Mouse (Mus musculus) neural tube, embryonic 12.5 days (tissue): ENCODE measurements at regions not wholly inside any gene's neighbourhood (a gene's known extent, or its start where the extent isn't known, plus 50 kb on each side); places are given as distances from the start of the nearest gene placed in this dataset.

Source experiments
- ATAC-seq: fragments of 200-750 bp; cut with Nextera tagmentation; 2 replicates; pipeline ENCODE4 v1.8.0; 2017; ENCODE audit warnings: low read depth, mild to moderate bottlenecking, moderate TSS enrichment, moderate library complexity; ENCODE audit not compliant: low FRiP score
- H3K27ac ChIP-seq: fragments of 300-500 bp; sonication (generic); 2 replicates; pipeline ENCODE4 v1.5.1; 2016
- H3K27me3 ChIP-seq: fragments of 300-500 bp; sonication (generic); replicated peaks from 2 replicates; pipeline ENCODE4 v1.6.1; 2016; ENCODE audit warnings: mild to moderate bottlenecking
- H3K36me3 ChIP-seq: fragments of 300-500 bp; sonication (generic); 2 replicates; pipeline ENCODE4 v1.6.1; 2016; ENCODE audit warnings: mild to moderate bottlenecking
- H3K4me1 ChIP-seq: fragments of 300-500 bp; sonication (generic); 2 replicates; pipeline ENCODE4 v1.6.1; 2016
- H3K4me2 ChIP-seq: fragments of 300-500 bp; sonication (generic); replicated peaks from 2 replicates; pipeline ENCODE4 v1.6.1; 2016; ENCODE audit warnings: mild to moderate bottlenecking
- H3K4me3 ChIP-seq: fragments of 300-500 bp; sonication (generic); 2 replicates; pipeline ENCODE4 v1.5.1; 2016
- H3K9ac ChIP-seq: fragments of 300-500 bp; sonication (generic); 2 replicates; pipeline ENCODE4 v1.6.1; 2016; ENCODE audit warnings: mild to moderate bottlenecking
- H3K9me3 ChIP-seq: fragments of 300-500 bp; sonication (generic); 2 replicates; pipeline ENCODE4 v1.6.1; 2016; ENCODE audit warnings: mild to moderate bottlenecking
- WGBS: fragments of 180-500 bp; shearing (Covaris S2); methylation state at CpG from one replicate; pipeline ENCODE4 v1.1.7; 2016; 5-methylcytosine and 5-hydroxymethylcytosine counted together

DNA sequence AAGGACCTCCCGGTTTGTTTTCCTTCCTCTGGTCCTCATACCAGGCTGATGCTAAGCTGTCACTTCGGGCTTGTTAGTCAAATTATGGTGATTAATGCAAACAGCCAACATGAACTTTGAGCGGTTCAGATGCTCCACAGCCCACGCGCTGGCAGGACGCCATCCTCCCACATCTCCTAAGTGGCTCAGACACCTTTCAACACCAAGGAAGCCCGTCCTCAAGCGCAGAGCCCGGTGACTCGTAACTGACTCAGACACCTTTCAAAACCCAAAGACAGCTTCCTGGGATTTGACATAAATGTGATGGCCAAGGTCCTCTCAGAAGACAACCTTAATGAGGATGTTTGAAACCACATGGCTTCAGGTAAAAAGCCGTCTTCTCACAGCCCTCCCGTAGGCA is 121.7 kb upstream of the Cmc1 start:
- WGBS = 89% methylated on average over 12 of the region's 12 CpGs

GRCm38 (mm10) chr9:118272713-118273407 is 122.9 kb upstream of the Cmc1 start:
- WGBS = 85% methylated on average over 11 of the region's 11 CpGs
- no peaks in the 10 kb centered on the region for H3K4me1 ChIP-seq

More for the DNA sequence above, 121.7 kb upstream of the Cmc1 start:
- Histone ChIP-seq H3K9ac (no peak overlapping the region), H3K27ac (no peak overlapping the region), H3K4me1 (no peaks in the 10 kb centered on the region), H3K4me3 (no peak overlapping the region), H3K27me3 (no peaks in the 10 kb centered on the region; the same call in 1 of the 2 replicates), H3K9me3 (no peaks in the 10 kb centered on the region), H3K36me3 (no peaks in the 10 kb centered on the region), H3K4me2 (no peak overlapping the region)
- ATAC-seq = no peak

DNA sequence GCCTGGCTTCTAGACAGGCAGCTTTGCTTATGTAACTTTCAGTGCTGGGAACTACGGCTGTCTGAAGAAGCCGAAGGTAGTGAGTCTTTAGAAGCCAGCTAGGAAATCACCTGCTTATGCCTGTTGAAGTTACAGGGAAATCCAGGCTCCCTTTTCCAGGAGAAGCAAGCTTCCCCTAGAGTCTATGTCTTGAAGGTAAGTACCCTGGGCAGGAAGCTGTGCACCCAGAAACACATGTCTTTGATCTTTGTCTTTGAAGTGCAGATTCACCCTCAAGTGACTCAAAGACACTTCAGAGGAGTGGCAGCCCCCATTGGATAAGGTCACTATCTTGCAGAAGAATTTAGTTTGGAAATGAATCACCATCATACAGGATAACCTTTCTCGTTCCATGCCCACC is 135.5 kb upstream of the Cmc1 start:
- H3K4me3 ChIP-seq = no peak overlapping the region
- WGBS = 56% methylated on average over 3 of the region's 3 CpGs

More at GRCm38 (mm10) chr9:118272713-118273407, 122.9 kb upstream of the Cmc1 start:
- no peaks in the 10 kb centered on the region for H3K9me3 ChIP-seq
- no peaks in the 10 kb centered on the region; the same call in 1 of the 2 replicates for H3K27me3 ChIP-seq
- no peak overlapping the region for H3K4me2 ChIP-seq
- ATAC-seq = no peak
- no peak overlapping the region for H3K9ac ChIP-seq
- H3K27ac ChIP-seq = no peak overlapping the region
- no peak overlapping the region for H3K4me3 ChIP-seq
- H3K36me3 ChIP-seq = no peaks in the 10 kb centered on the region

GRCm38 (mm10) chr9:118287606-118288005 is 137.6 kb upstream of the Cmc1 start:
- Histone ChIP-seq H3K4me3 (no peak overlapping the region), H3K27ac (no peak overlapping the region), H3K36me3 (no peaks in the 10 kb centered on the region), H3K9me3 (no peaks in the 10 kb centered on the region), H3K4me2 (no peak overlapping the region), H3K4me1 (no peaks in the 10 kb centered on the region; the same call in 1 of the 2 replicates), H3K27me3 (no peaks in the 10 kb centered on the region), H3K9ac (no peak overlapping the region)
- WGBS = 89% methylated on average over 9 of the region's 9 CpGs
- ATAC-seq = no peak

More for the DNA sequence above, 135.5 kb upstream of the Cmc1 start:
- Histone ChIP-seq H3K27me3 (no peaks in the 10 kb centered on the region), H3K4me2 (no peak overlapping the region), H3K9me3 (no peaks in the 10 kb centered on the region), H3K4me1 (no peaks in the 10 kb centered on the region; the same call in 1 of the 2 replicates), H3K9ac (no peak overlapping the region), H3K36me3 (no peaks in the 10 kb centered on the region), H3K27ac (no peak overlapping the region)
- ATAC-seq = no peak

- Histone ChIP-seq H3K27ac (no peak overlapping the region), H3K36me3 (no peaks in the 10 kb centered on the region), H3K9ac (no peak overlapping the region), H3K4me3 (no peak overlapping the region), H3K9me3 (no peaks in the 10 kb centered on the region), H3K4me1 (no peaks in the 10 kb centered on the region), H3K4me2 (no peak overlapping the region), H3K27me3 (no peaks in the 10 kb centered on the region)
- ATAC-seq = no peak
- WGBS = 86% methylated on average over 10 of the region's 10 CpGs
Observed at GRCm38 (mm10) chr9:118292836-118293235, 142.9 kb upstream of the Cmc1 start.

DNA sequence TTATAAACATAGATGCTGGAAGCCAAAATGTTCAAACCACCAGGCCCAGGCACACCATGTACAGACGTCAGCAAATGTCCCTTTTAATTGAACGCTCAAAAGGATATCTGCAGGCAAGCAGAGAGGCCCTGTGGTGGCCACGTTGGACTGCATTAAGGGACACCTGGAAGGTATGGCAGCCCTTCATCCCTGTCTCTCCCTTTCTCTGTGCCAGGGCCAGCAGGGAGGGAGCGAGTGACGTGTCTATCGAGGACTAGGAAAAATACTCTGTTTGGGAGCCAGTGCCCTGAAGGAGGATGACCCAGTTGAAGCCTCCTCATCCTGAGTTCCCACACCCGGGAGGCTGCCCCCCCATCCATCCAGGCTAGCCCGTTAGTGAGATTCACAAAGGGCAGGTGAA is 144.0 kb upstream of the Cmc1 start:
- Histone ChIP-seq H3K27me3 (no peaks in the 10 kb centered on the region), H3K4me2 (no peak overlapping the region), H3K9me3 (no peaks in the 10 kb centered on the region), H3K9ac (no peak overlapping the region), H3K4me3 (no peak overlapping the region), H3K27ac (no peak overlapping the region), H3K4me1 (no peaks in the 10 kb centered on the region), H3K36me3 (no peaks in the 10 kb centered on the region)
- ATAC-seq = no peak
- 79% methylated on average over 8 of the region's 8 CpGs for WGBS

- Histone ChIP-seq H3K36me3 (no peaks in the 10 kb centered on the region), H3K4me1 (no peaks in the 10 kb centered on the region), H3K9ac (no peak overlapping the region), H3K9me3 (no peaks in the 10 kb centered on the region), H3K4me2 (no peak overlapping the region), H3K27ac (no peak overlapping the region), H3K27me3 (no peaks in the 10 kb centered on the region), H3K4me3 (no peak overlapping the region)
- 77% methylated on average over 11 of the region's 11 CpGs for WGBS
- ATAC-seq = no peak
Observed at GRCm38 (mm10) chr9:118302785-118303384, 152.9 kb upstream of the Cmc1 start.

DNA sequence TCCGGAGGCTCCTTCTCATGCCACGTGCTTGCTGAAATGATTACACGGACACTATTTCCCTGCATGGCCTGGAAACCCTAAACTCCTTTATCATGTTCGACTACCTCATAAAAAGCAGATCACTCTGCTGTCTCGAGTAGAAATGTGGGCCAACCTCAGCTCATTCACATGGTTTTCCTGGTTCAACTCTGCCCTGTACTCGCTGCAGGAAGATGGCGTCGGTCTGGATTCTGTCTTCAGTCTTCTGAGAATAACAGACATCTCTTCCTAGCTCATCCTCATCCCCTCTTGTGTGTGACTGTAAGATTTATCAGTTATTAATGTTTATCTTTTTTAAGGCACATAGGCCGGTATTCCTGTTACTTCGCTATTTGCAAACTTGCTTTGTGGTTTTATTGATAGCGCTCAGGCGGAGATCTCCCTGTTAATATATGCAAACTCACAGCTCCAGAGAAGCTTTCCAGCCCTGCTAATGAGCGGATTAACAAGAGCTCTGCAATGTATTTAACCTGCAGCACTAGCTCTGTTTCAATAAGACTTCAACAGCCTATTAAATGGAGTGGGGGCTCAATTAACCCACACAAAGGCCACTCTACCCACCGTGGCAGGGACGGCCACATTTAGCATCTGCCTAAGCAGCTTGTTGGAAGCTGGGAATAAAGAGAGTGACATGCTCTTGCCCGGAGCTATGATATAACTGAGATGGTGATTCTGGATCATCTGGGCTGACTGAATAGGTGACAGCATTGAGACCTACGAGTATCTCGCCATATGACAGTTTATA is 159.5 kb upstream of the Eomes start:
- H3K4me2 ChIP-seq = no peak overlapping the region
- no peaks in the 10 kb centered on the region for H3K36me3 ChIP-seq
- no peak overlapping the region for H3K9ac ChIP-seq
- H3K27ac ChIP-seq = no peak overlapping the region
- no peak for ATAC-seq
- H3K4me1 ChIP-seq = no peaks in the 10 kb centered on the region; the same call in 1 of the 2 replicates
- no peak overlapping the region for H3K4me3 ChIP-seq
- no peaks in the 10 kb centered on the region for H3K9me3 ChIP-seq
- 73% methylated on average over 18 of the region's 18 CpGs for WGBS
- no peaks in the 10 kb centered on the region for H3K27me3 ChIP-seq

DNA sequence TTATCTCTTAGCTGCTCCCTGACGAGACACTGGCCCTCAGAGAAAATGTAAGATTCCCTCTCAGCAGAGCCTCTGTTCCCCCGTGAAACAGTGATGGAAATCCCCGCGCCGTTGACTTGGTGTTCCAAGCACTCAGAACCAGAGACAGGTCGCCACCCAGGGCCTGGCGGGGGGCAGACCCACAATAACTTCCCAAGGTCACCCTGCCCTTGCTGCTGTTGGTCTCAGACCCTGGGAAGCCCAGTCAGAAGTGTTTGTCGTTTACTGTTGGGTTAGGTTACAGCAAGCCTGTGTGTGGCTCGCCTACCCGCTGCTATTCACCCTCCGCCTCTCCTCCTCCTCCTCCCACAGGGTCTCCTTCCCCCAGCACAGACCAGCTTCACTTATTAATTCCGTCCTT is 154.2 kb upstream of the Eomes start:
- ATAC-seq = no peak
- Histone ChIP-seq H3K4me1 (no peaks in the 10 kb centered on the region; the same call in 1 of the 2 replicates), H3K27ac (no peak overlapping the region), H3K4me3 (no peak overlapping the region), H3K9ac (no peak overlapping the region), H3K9me3 (no peaks in the 10 kb centered on the region), H3K4me2 (no peak overlapping the region), H3K27me3 (no peaks in the 10 kb centered on the region), H3K36me3 (no peaks in the 10 kb centered on the region)
- WGBS = 48% methylated on average over 12 of the region's 12 CpGs

DNA sequence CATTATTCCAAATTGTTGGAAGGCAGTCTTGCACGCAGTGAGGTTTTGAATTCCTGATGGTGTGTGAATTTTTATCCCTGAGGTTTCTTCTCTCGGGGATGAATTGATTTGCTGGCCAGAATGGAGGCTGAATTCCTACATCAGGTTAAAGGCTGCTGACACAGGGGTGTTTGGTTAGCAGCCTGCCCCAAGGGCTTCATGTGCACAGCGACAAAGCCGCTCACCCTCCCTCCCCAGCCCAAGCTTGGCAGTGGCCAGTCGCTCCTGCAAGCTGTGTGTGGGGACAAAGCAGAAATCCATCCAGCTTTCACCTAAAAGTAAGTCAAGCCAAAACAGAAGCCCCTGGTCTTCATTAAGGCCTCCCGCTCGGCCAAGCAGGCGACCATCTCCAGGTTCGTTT is 151.4 kb upstream of the Eomes start:
- no peak overlapping the region for H3K9ac ChIP-seq
- H3K27ac ChIP-seq = no peak overlapping the region
- 80% methylated on average over 9 of the region's 9 CpGs for WGBS
- no peak overlapping the region for H3K4me2 ChIP-seq
- H3K4me3 ChIP-seq = no peak overlapping the region
- H3K36me3 ChIP-seq = no peaks in the 10 kb centered on the region
- H3K4me1 ChIP-seq = no peaks in the 10 kb centered on the region
- no peaks in the 10 kb centered on the region for H3K9me3 ChIP-seq
- ATAC-seq = no peak
- no peaks in the 10 kb centered on the region for H3K27me3 ChIP-seq

- H3K9me3 ChIP-seq = no peaks in the 10 kb centered on the region
- H3K4me3 ChIP-seq = no peak overlapping the region
- no peak overlapping the region for H3K4me2 ChIP-seq
- 80% methylated on average over 6 of the region's 6 CpGs for WGBS
- H3K9ac ChIP-seq = no peak overlapping the region
- H3K36me3 ChIP-seq = no peaks in the 10 kb centered on the region
- no peak overlapping the region for H3K27ac ChIP-seq
- H3K27me3 ChIP-seq = no peaks in the 10 kb centered on the region
- no peak for ATAC-seq
- H3K4me1 ChIP-seq = no peaks in the 10 kb centered on the region
Observed at GRCm38 (mm10) chr9:118327904-118328303, 150.1 kb upstream of the Eomes start.

GRCm38 (mm10) chr9:118341401-118341800 is 136.6 kb upstream of the Eomes start:
- H3K4me1 ChIP-seq = no peaks in the 10 kb centered on the region
- H3K9me3 ChIP-seq = no peaks in the 10 kb centered on the region
- H3K27me3 ChIP-seq = no peaks in the 10 kb centered on the region
- no peak; the same call in 1 of the 2 replicates for ATAC-seq
- H3K9ac ChIP-seq = peak overlapping the region; percentile 38; the same call in 1 of the 2 replicates
- H3K4me2 ChIP-seq = peak overlapping the region; percentile 52
- peak overlapping the region; percentile 20 for H3K4me3 ChIP-seq
- H3K36me3 ChIP-seq = no peaks in the 10 kb centered on the region
- no peak overlapping the region for H3K27ac ChIP-seq
- WGBS = 48% methylated on average over 12 of the region's 12 CpGs
